Mouse (Mus musculus): ENCODE data around the gene Sec24d.

Gene Sec24d

GRCm38 (mm10) chr3:123397562-123398481 lies 130.6 kb downstream of the Sec24d start:
- no peak for DNase-seq (ENCODE audit: low spot score)

GRCm38 (mm10) chr3:123404945-123405344 lies 137.7 kb downstream of the Sec24d start:
- DNase-seq (ENCODE audit: low spot score) = no peak

GRCm38 (mm10) chr3:123411821-123412578 lies 144.7 kb downstream of the Sec24d start:
- no peak for DNase-seq (ENCODE audit: low spot score)

- DNase-seq (ENCODE audit: low spot score) = no peak
Measured at GRCm38 (mm10) chr3:123413173-123413572, 145.9 kb downstream of the Sec24d start.

All from ovary, adult 18-20 months (tissue).